17 mouse cellular contexts compared by ENCODE assay signal in the genomic region with DNA sequence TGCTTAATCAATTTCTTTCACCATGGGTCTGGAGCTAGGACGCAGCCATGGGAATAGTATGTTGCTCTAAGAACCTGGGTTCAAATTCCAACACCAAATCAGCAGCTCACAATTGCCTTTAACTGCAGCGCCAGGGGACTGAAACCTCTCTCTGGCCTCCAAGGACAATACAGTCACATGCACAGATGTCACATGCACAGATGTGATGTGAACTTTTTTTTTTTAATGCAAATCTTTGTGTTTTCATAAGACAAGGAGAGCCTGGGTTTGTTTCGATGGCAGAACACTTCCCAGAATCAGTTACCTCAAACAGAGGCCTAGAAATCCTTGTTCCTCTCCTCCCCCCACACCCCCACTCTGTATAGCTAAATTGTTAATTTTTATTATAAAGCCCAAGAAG.
DNase-seq lines count a peak whose midpoint lies in the region; ATAC-seq and TF ChIP-seq lines count a peak whose summit lies in the region.
"Had no signal": no experiment of that assay in that cellular context is flagged by ENCODE, and none has a peak within 500 bp of the region (broad histone marks: within the 10 kb centered on the region; RNA-seq: fewer than 3 reads in every experiment).

No protein-coding gene starts in this region.

- no peak for ATAC-seq in forebrain, embryonic 15.5 days (replicated peaks)
- ATAC-seq: activated CD4-positive, CD25-positive, alpha-beta regulatory T cell, adult 4 months; CD4-positive, CD25-positive, alpha-beta regulatory T cell, adult 4 months; Patski had no signal

- H3K36me3 ChIP-seq in CH12.LX (replicated peaks in 1 of 2; ENCODE audit: control insufficient read depth in 1 of 2, insufficient read depth in 1 of 2, low read length in 1 of 2): no peaks in the 10 kb centered on the region
- no peaks in the 10 kb centered on the region for H3K36me3 ChIP-seq in forebrain, embryonic 15.5 days
- H3K36me3 ChIP-seq: G1E had no signal

- in situ Hi-C loops in CH12.LX (cut with MboI; ENCODE audit: low pct_ligation_motif_present, low pct_unique_long_range_greater_than_20kb, low sequenced_read_pairs): no loop called here

- no peaks in the 10 kb centered on the region for H3K79me2 ChIP-seq in CH12.LX (replicated peaks; ENCODE audit: control insufficient read depth, extremely low read depth, insufficient read depth, poor library complexity, severe bottlenecking)

- no peak for TF ChIP-seq EP300 in CH12.LX (IDR thresholded peaks at IDR 0.05; ENCODE audit: low read length)

- no peak overlapping the region for H3K27ac ChIP-seq in CH12.LX (ENCODE audit: insufficient read depth, low read depth)
- H3K27ac ChIP-seq in forebrain, embryonic 15.5 days (replicated peaks): no peak overlapping the region

- no peak for TF ChIP-seq RAD21 in CH12.LX (IDR thresholded peaks at IDR 0.05; ENCODE audit: low read depth, low read length)

- TF ChIP-seq POLR2A in CH12.LX (IDR thresholded peaks at IDR 0.05; ENCODE audit: low read depth, low read length): no peak

- no peak overlapping the region for H3K4me3 ChIP-seq in CH12.LX (replicated peaks in 1 of 3; ENCODE audit: low read depth in 2 of 3, low read length in 2 of 3, poor library complexity in 1 of 3)
- no peak overlapping the region for H3K4me3 ChIP-seq in forebrain, embryonic 15.5 days

- H3K9ac ChIP-seq in CH12.LX (ENCODE audit: insufficient read depth, low read depth): no peak overlapping the region
- H3K9ac ChIP-seq in forebrain, embryonic 15.5 days (replicated peaks): no peak overlapping the region

- WGBS in forebrain, embryonic 15.5 days: 69% methylated on average over 3 of the region's 3 CpGs

- no peak overlapping the region for H3K4me2 ChIP-seq in CH12.LX (ENCODE audit: insufficient read depth, low read depth, poor library complexity, severe bottlenecking)
- H3K4me2 ChIP-seq in forebrain, embryonic 15.5 days (replicated peaks): no peak overlapping the region

- DNase-seq in CH12.LX (ENCODE audit: extremely low read depth): no peak
- DNase-seq: adrenal gland, adult 2 months; adrenal gland, adult 8-10 months; adrenal gland, postnatal 10 days; adrenal gland, postnatal 14 days; adrenal gland, postnatal 25 days; B cell, adult 2 months; cerebellum, adult 11 months; cerebellum, adult 11-12 months; cerebellum, adult 18-20 months; cerebellum, adult 2 months; cerebellum, adult 8-10 months had no signal

- no peak for TF ChIP-seq CTCF in CH12.LX (conservative IDR thresholded peaks at IDR 0.05 in 1 of 2, IDR thresholded peaks at IDR 0.05 in 1 of 2; ENCODE audit: low read depth in 2 of 2, low read length in 2 of 2)

- peaks cover 0 to 8% of the 10 kb centered on the region in 2 experiments; a peak in 1 of 4 replicates for H3K4me1 ChIP-seq in CH12.LX (ENCODE audit: control insufficient read depth in 1 of 2, insufficient read depth in 2 of 2)
- H3K4me1 ChIP-seq in forebrain, embryonic 15.5 days: peaks cover 1% of the 10 kb centered on the region; the same call in 1 of the 2 replicates

- H3K27me3 ChIP-seq in CH12.LX (replicated peaks): no peaks in the 10 kb centered on the region
- H3K27me3 ChIP-seq in forebrain, embryonic 15.5 days: no peaks in the 10 kb centered on the region
- H3K27me3 ChIP-seq: Patski had no signal

- dilution Hi-C loops in CH12.LX (cut with MboI; ENCODE audit: extremely low pct_ligation_motif_present, extremely low pct_unique_long_range_greater_than_20kb, low sequenced_read_pairs): no loop called here

- no peaks in the 10 kb centered on the region for H3K9me3 ChIP-seq in CH12.LX (replicated peaks; ENCODE audit: low read length)
- H3K9me3 ChIP-seq in forebrain, embryonic 15.5 days: no peaks in the 10 kb centered on the region
- H3K9me3 ChIP-seq: G1E had no signal

TF ChIP-seq in CH12.LX, 34 proteins besides CTCF, POLR2A, EP300 and RAD21:
- TF ChIP-seq ZNF384 (IDR thresholded peaks at IDR 0.05; ENCODE audit: low read depth, low read length): peak; percentile 58; the same call in 1 of the 2 replicates
- TF ChIP-seq ZMIZ1 (IDR thresholded peaks at IDR 0.05; ENCODE audit: low read depth, low read length): no peak
- TF ChIP-seq KAT2A (IDR thresholded peaks at IDR 0.05; ENCODE audit: insufficient replicate concordance, low read length): no peak
- TF ChIP-seq BHLHE40 (IDR thresholded peaks at IDR 0.05; ENCODE audit: low read depth, low read length): peak; percentile 67
